Mouse (Mus musculus): ENCODE results near the gene Leo1. TPM values are rescaled to one million over a fixed set of nuclear protein-coding genes. Genes with fewer than 3 reads are reported as not detected.

The Leo1 gene
- polyA plus RNA-seq, 1 experiment from 2014 or later, result 13.2 TPM

GRCm38 (mm10) chr9:75422251-75422691 is 19.1 kb upstream of the Leo1 start:
- no peak for ATAC-seq (ENCODE audit: low read depth)
- WGBS (ENCODE audit: insufficient replicate concordance), result 80% methylated on average over 3 of the region's 3 CpGs
- no peak overlapping the region for H3K27ac ChIP-seq (ENCODE audit: low read length)
- H3K9ac ChIP-seq (ENCODE audit: low read depth, low read length), result no peak overlapping the region
- no peaks in the 10 kb centered on the region for H3K36me3 ChIP-seq (ENCODE audit: control insufficient read depth, insufficient read depth)
- H3K4me3 ChIP-seq (ENCODE audit: low read depth, low read length), result no peak overlapping the region
- H3K9me3 ChIP-seq (replicated peaks; ENCODE audit: control insufficient read depth, low read length), result no peaks in the 10 kb centered on the region
- no peaks in the 10 kb centered on the region for H3K4me1 ChIP-seq (ENCODE audit: control insufficient read depth, low read depth, low read length)
- no peak overlapping the region for H3K4me2 ChIP-seq (ENCODE audit: low read depth, low read length)
- no peaks in the 10 kb centered on the region for H3K27me3 ChIP-seq (ENCODE audit: control insufficient read depth, insufficient read depth, low read depth, low read length)

GRCm38 (mm10) chr9:75423683-75424082 is 17.6 kb upstream of the Leo1 start:
- Histone ChIP-seq H3K27ac (ENCODE audit: low read length) (no peak overlapping the region), H3K4me1 (ENCODE audit: control insufficient read depth, low read depth, low read length) (no peaks in the 10 kb centered on the region), H3K4me2 (ENCODE audit: low read depth, low read length) (no peak overlapping the region), H3K9me3 (replicated peaks; ENCODE audit: control insufficient read depth, low read length) (no peaks in the 10 kb centered on the region), H3K36me3 (ENCODE audit: control insufficient read depth, insufficient read depth) (no peaks in the 10 kb centered on the region), H3K27me3 (ENCODE audit: control insufficient read depth, insufficient read depth, low read depth, low read length) (no peaks in the 10 kb centered on the region), H3K4me3 (ENCODE audit: low read depth, low read length) (no peak overlapping the region), H3K9ac (ENCODE audit: low read depth, low read length) (no peak overlapping the region)
- WGBS (ENCODE audit: insufficient replicate concordance), result 54% methylated on average over 5 of the region's 5 CpGs
- no peak for ATAC-seq (ENCODE audit: low read depth)

- H3K4me2 ChIP-seq (ENCODE audit: low read depth, low read length), result no peak overlapping the region
- WGBS (ENCODE audit: insufficient replicate concordance), result 62% methylated on average over 6 of the region's 6 CpGs
- H3K9me3 ChIP-seq (replicated peaks; ENCODE audit: control insufficient read depth, low read length), result no peaks in the 10 kb centered on the region
- H3K27me3 ChIP-seq (ENCODE audit: control insufficient read depth, insufficient read depth, low read depth, low read length), result no peaks in the 10 kb centered on the region
- no peak overlapping the region for H3K9ac ChIP-seq (ENCODE audit: low read depth, low read length)
- no peak overlapping the region for H3K4me3 ChIP-seq (ENCODE audit: low read depth, low read length)
- ATAC-seq (ENCODE audit: low read depth), result no peak
- no peaks in the 10 kb centered on the region for H3K36me3 ChIP-seq (ENCODE audit: control insufficient read depth, insufficient read depth)
- no peaks in the 10 kb centered on the region for H3K4me1 ChIP-seq (ENCODE audit: control insufficient read depth, low read depth, low read length)
- H3K27ac ChIP-seq (ENCODE audit: low read length), result no peak overlapping the region
These were observed 16.8 kb upstream of the Leo1 start for GRCm38 (mm10) chr9:75424358-75425150.

- no peak overlapping the region for H3K9ac ChIP-seq (ENCODE audit: low read depth, low read length)
- H3K4me2 ChIP-seq (ENCODE audit: low read depth, low read length), result no peak overlapping the region
- H3K27me3 ChIP-seq (ENCODE audit: control insufficient read depth, insufficient read depth, low read depth, low read length), result no peaks in the 10 kb centered on the region
- no peak overlapping the region for H3K27ac ChIP-seq (ENCODE audit: low read length)
- WGBS (ENCODE audit: insufficient replicate concordance), result 64% methylated on average over 7 of the region's 7 CpGs
- H3K9me3 ChIP-seq (replicated peaks; ENCODE audit: control insufficient read depth, low read length), result no peaks in the 10 kb centered on the region
- H3K4me1 ChIP-seq (ENCODE audit: control insufficient read depth, low read depth, low read length), result no peaks in the 10 kb centered on the region
- ATAC-seq (ENCODE audit: low read depth), result no peak
- no peaks in the 10 kb centered on the region for H3K36me3 ChIP-seq (ENCODE audit: control insufficient read depth, insufficient read depth)
- no peak overlapping the region for H3K4me3 ChIP-seq (ENCODE audit: low read depth, low read length)
These were observed 15.4 kb upstream of the Leo1 start for GRCm38 (mm10) chr9:75425796-75426391.

GRCm38 (mm10) chr9:75427366-75428273 is 13.7 kb upstream of the Leo1 start:
- ATAC-seq (ENCODE audit: low read depth), result no peak
- H3K27me3 ChIP-seq (ENCODE audit: control insufficient read depth, insufficient read depth, low read depth, low read length), result no peaks in the 10 kb centered on the region
- H3K36me3 ChIP-seq (ENCODE audit: control insufficient read depth, insufficient read depth), result no peaks in the 10 kb centered on the region
- no peak overlapping the region for H3K27ac ChIP-seq (ENCODE audit: low read length)
- 52% methylated on average over 9 of the region's 9 CpGs for WGBS (ENCODE audit: insufficient replicate concordance)
- H3K4me2 ChIP-seq (ENCODE audit: low read depth, low read length), result no peak overlapping the region
- no peaks in the 10 kb centered on the region; the same call in 1 of the 2 replicates for H3K4me1 ChIP-seq (ENCODE audit: control insufficient read depth, low read depth, low read length)
- no peak overlapping the region for H3K9ac ChIP-seq (ENCODE audit: low read depth, low read length)
- no peaks in the 10 kb centered on the region for H3K9me3 ChIP-seq (replicated peaks; ENCODE audit: control insufficient read depth, low read length)
- no peak overlapping the region for H3K4me3 ChIP-seq (ENCODE audit: low read depth, low read length)

GRCm38 (mm10) chr9:75428274-75428600 is 13.1 kb upstream of the Leo1 start:
- 47% methylated on average over 2 of the region's 2 CpGs for WGBS (ENCODE audit: insufficient replicate concordance)
- Histone ChIP-seq H3K4me3 (ENCODE audit: low read depth, low read length) (no peak overlapping the region), H3K27ac (ENCODE audit: low read length) (no peak overlapping the region), H3K36me3 (ENCODE audit: control insufficient read depth, insufficient read depth) (no peaks in the 10 kb centered on the region), H3K27me3 (ENCODE audit: control insufficient read depth, insufficient read depth, low read depth, low read length) (no peaks in the 10 kb centered on the region), H3K9me3 (replicated peaks; ENCODE audit: control insufficient read depth, low read length) (no peaks in the 10 kb centered on the region), H3K4me1 (ENCODE audit: control insufficient read depth, low read depth, low read length) (no peaks in the 10 kb centered on the region; the same call in 1 of the 2 replicates), H3K4me2 (ENCODE audit: low read depth, low read length) (no peak overlapping the region), H3K9ac (ENCODE audit: low read depth, low read length) (no peak overlapping the region)
- ATAC-seq (ENCODE audit: low read depth), result no peak

- no peak for ATAC-seq (ENCODE audit: low read depth)
- no peaks in the 10 kb centered on the region; the same call in 1 of the 2 replicates for H3K4me1 ChIP-seq (ENCODE audit: control insufficient read depth, low read depth, low read length)
These were observed 12.3 kb upstream of the Leo1 start for GRCm38 (mm10) chr9:75429040-75429439.

GRCm38 (mm10) chr9:75429657-75430056 is 11.7 kb upstream of the Leo1 start:
- 60% methylated on average over 1 of the region's 1 CpGs for WGBS (ENCODE audit: insufficient replicate concordance)
- no peak for ATAC-seq (ENCODE audit: low read depth)
- H3K9ac ChIP-seq (ENCODE audit: low read depth, low read length), result no peak overlapping the region
- H3K4me1 ChIP-seq (ENCODE audit: control insufficient read depth, low read depth, low read length), result no peaks in the 10 kb centered on the region; the same call in 1 of the 2 replicates
- no peak overlapping the region for H3K4me3 ChIP-seq (ENCODE audit: low read depth, low read length)
- H3K4me2 ChIP-seq (ENCODE audit: low read depth, low read length), result no peak overlapping the region
- H3K27me3 ChIP-seq (ENCODE audit: control insufficient read depth, insufficient read depth, low read depth, low read length), result no peaks in the 10 kb centered on the region
- no peak overlapping the region for H3K27ac ChIP-seq (ENCODE audit: low read length)
- no peaks in the 10 kb centered on the region for H3K36me3 ChIP-seq (ENCODE audit: control insufficient read depth, insufficient read depth)
- no peaks in the 10 kb centered on the region for H3K9me3 ChIP-seq (replicated peaks; ENCODE audit: control insufficient read depth, low read length)

More at GRCm38 (mm10) chr9:75429040-75429439, 12.3 kb upstream of the Leo1 start:
- H3K9ac ChIP-seq (ENCODE audit: low read depth, low read length), result no peak overlapping the region
- no peak overlapping the region for H3K4me2 ChIP-seq (ENCODE audit: low read depth, low read length)
- no peaks in the 10 kb centered on the region for H3K9me3 ChIP-seq (replicated peaks; ENCODE audit: control insufficient read depth, low read length)
- H3K27ac ChIP-seq (ENCODE audit: low read length), result no peak overlapping the region
- H3K4me3 ChIP-seq (ENCODE audit: low read depth, low read length), result no peak overlapping the region
- H3K36me3 ChIP-seq (ENCODE audit: control insufficient read depth, insufficient read depth), result no peaks in the 10 kb centered on the region
- no peaks in the 10 kb centered on the region for H3K27me3 ChIP-seq (ENCODE audit: control insufficient read depth, insufficient read depth, low read depth, low read length)
- 26% methylated on average over 2 of the region's 2 CpGs for WGBS (ENCODE audit: insufficient replicate concordance)
